Mouse (Mus musculus) bone marrow macrophage, adult 2 months (primary cell): ENCODE measurements around the gene Hdgf.

ENCODE experiments used
- CTCF ChIP-seq: IDR thresholded peaks from 2 replicates; pipeline ENCODE4 v1.5.1; 2012; ENCODE audit warnings: low read depth, mild to moderate bottlenecking, low read length, moderate library complexity
- POLR2A ChIP-seq: IDR thresholded peaks from 2 replicates; pipeline ENCODE4 v1.6.1; 2012; ENCODE audit warnings: mild to moderate bottlenecking, low read depth, low read length, borderline replicate concordance

DNA sequence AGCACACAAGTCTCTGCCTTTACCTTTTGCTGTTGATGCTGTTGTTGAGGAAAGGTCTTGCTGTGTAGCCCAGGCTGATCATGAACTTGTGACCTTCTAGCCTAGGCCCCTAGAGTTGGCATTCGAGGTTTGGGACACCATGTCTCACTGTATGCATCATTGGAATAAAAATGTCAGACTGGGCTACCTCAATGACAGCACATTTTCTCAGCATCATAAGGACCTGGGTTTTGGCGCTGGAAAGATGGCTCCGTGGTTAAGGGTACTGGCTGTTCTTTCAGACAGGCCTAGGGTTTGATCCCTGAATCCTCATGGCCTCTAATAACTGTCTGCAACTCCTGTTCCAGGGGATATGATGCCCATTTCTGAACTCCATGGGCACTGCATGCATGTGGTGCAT, 6.3 kb upstream of the Hdgf start:
- TF ChIP-seq CTCF: no peak
- TF ChIP-seq POLR2A: no peak
